Mouse (Mus musculus) adrenal gland, postnatal 4 days (tissue): ENCODE data around the gene Exd1. TPM values are rescaled to one million over a fixed set of nuclear protein-coding genes. Genes with fewer than 3 reads are reported as not detected.

ENCODE experiments used
- DNase-seq, 2 experiments: peaks; one replicate each; pipeline ENCODE4 v3.0.0; 2021 to 2022; ENCODE audit warnings: low spot score in 2 of 2, mixed read lengths in 2 of 2
- long read RNA-seq, 2 experiments: library from polyadenylated mRNA; stranded (forward); transcript quantifications; one replicate each; pipeline ENCODE4 v2.0.0; 2021
- total RNA-seq, 2 experiments: library from RNA; stranded (reverse); gene quantifications; 2 replicates each; pipeline ENCODE4 v1.2.3; 2021

The Exd1 gene
- total RNA-seq = under 1 TPM; 0.54 to 0.62 TPM
- long read RNA-seq, experiment 1, partial matches to known transcripts = 0 of 1 reads
- long read RNA-seq, experiment 1, other reads (novel, unspliced or antisense) = 1 of 1 reads
- long read RNA-seq, experiment 2, partial matches to known transcripts = 1 of 1 reads
- long read RNA-seq, experiment 2, other reads (novel, unspliced or antisense) = 0 of 1 reads

- peak; percentile 95 to 97 for DNase-seq
These were observed at the start of gene Exd1, which contains the start of gene Chp1 for GRCm38 (mm10) chr2:119547522-119548370. TSS of gene Exd1 (minus strand) at chr2:119547627. TSS of gene Chp1 (plus strand) at chr2:119547697.

DNA sequence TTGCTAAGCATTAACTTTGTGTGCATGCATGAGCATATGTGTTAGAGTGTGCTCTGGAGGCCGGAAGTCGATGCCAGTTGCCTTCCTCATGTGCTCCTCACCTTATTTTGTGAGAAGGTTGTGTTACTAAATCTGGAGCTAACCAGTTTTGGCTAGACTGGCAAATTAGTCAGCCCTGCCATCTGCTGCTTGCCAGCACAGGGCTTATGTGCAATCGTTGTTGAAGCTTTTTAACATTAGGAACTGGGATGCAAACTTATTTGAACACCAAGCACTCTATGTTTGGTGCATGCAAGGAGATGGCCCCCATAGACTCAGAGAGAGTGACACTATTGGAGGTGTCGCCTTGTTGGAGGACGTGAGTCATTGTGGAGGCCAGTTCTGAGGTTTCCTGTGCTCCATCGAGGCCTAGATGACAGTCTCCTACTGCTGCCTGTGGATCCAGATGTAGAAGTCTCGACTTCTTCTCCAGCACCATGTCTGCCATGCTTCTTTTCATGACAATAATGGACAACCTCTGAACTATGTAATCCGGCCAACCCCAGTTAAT is 49.4 kb upstream of the Exd1 start:
- no peak for DNase-seq

GRCm38 (mm10) chr2:119595308-119595707 is 47.9 kb upstream of the Exd1 start:
- no peak for DNase-seq

- DNase-seq = peak; percentile 89 to 94
These were observed 46.9 kb upstream of the Exd1 start for GRCm38 (mm10) chr2:119594113-119594981.

GRCm38 (mm10) chr2:119593765-119594112 is 46.3 kb upstream of the Exd1 start:
- DNase-seq = no peak

- DNase-seq = no peak
These were observed 43.8 kb upstream of the Exd1 start for GRCm38 (mm10) chr2:119591247-119591646.

DNA sequence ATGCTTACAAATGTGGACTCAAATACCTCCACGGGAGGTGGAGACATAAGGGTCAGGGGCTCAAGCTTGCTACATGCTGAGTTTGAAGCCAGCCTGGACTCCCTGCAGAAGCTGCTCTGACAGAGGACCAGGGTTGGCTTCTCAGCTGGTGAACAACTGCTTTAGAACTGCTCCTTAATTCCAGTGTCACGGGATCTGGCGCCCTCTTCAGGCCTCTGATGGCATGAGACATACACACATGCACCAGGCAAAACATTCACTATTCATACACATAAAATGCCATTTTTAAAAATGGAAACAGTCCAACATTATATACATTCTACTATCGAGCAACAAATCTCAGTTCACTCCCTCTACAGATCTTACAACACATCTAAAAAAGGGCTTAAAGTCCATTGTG is 40.0 kb upstream of the Exd1 start:
- DNase-seq = peak; percentile 7 to 32

DNA sequence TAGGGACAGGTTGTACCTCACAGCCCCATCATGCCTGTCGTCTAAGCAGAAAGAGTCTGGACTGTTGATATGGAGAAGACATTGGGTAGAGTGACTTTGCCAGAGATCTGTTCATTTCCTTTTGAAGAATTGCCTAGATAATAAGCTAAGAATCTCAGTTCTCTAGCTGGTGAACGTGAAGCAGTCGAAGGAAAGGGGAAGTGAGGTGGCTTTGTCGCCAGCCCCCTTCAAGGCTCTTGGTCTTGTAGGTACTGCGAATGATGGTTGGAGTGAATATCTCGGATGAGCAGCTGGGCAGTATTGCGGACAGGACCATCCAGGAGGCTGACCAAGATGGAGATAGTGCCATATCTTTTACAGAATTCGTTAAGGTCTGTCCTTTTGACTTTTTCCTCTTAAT is 36.9 kb upstream of the Exd1 start:
- no peak for DNase-seq

DNA sequence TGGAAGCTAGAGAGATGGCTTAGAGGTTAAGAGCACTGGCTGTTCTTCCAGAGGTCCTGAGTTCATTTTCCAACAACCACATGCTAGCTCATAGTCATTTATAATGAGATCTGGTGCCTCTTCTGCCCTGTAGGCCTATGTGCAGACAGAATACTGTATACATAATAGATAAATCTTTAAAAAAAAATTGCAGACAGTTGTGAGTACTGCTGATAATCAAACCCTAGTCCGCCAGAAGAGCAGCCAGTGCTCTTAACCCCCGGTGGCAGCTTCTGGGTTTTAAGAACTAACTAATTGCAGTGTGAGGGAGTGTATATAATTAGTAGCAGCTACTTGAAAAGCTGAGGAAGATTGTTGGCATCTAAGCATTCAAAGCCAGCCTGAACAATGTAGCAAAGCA is 36.0 kb upstream of the Exd1 start:
- no peak for DNase-seq

DNA sequence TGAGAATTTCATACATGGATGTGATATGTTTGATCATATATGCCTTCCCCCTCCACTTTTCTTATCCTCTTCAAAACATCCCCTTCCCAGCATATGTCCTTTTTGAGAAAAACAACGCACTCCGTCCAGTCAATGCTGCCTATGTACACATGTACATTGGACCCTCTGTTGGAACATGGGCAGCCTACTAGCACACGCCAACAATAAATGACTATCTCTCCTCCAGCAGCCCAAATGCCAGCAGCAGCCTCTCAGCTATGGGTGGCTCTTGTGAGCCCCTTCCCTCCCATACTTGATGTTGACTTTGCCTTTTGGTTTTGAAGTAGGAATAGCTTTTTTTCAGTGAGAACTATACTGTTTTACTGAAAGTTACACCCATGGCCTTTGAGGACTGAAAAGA is 34.1 kb upstream of the Exd1 start:
- no peak for DNase-seq

GRCm38 (mm10) chr2:119572471-119572870 is 25.0 kb upstream of the Exd1 start:
- DNase-seq = no peak

DNA sequence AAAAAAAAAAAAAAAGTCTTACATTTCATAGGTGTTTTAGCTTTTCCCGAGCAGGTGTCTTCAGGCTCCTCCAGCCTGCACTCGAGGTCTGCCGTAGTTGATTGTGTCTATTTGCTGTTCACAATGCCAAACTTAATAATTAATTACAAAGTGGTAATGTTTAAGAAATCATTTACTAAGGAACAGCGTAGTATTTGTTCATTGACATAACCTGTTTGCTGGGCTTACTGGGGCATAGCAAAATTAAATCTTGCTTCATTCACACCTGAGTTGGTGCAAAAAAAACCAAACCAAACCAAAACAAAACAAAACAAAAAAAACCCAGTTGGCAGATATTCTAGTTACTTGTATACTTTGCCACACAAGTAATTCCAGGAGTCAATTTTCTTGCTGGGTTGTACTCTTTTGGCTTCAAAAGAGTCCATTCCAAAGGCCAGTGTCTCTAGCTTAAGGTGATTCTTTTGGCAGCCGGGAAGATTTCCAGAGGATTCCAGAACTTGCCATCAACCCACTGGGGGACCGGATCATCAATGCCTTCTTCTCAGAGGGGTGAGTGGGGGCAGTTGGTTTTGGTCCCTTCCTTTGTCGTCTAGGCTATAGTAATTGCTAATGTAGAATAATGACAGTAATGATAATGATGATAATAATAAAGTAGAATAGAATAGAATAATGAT is 18.9 kb upstream of the Exd1 start:
- no peak for DNase-seq

- no peak for DNase-seq
These were observed 17.9 kb upstream of the Exd1 start for GRCm38 (mm10) chr2:119565284-119565683.

- DNase-seq = no peak
These were observed 14.4 kb upstream of the Exd1 start for GRCm38 (mm10) chr2:119561794-119562193.

DNA sequence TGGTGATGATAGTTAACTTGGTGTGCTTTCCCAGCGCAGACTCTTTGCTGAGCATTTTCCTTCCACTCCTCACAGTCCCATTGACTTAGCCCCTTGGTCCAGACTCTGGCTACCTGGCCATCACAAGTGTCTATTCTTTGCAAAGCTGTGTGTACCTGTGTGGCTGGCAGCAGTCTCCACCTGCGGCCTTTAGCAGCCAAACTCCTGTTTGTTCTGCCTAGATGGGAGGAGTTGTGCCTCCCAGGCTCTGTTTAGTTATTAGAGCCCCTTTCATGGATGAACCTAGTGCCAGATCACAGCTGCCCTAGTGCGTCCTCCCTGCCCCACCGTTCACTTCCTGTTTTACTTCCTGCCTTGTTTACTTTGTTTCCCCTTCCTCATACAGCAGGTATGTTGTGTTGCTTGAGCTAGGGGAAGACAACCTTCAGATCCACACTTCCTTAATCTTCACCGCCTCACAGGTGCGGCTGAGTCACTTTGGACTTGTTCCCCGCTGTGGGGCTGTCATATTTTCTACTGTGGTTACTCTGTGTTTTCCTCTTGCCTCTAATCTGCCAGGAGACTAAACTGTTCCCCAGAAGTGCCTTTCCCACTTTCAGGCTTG is 11.4 kb upstream of the Exd1 start:
- no peak for DNase-seq

DNA sequence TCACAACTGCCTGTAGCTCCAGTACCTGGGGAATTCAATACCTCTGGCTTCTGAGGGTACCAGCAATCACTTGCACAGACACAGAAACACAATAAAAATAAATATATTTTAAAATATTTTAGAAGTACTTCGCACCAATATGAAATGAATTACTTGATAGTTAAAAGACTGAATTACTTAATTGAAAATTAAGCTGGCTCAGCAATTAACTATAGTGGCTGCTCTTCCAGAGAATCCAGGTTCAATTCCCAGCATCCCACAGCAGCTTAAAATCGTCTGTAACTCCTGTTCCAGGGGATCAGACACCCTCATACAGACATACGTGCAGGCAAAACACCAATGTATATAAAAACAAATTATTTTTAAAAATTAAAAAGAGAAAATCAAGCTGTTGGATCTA is 10.6 kb upstream of the Exd1 start:
- no peak for DNase-seq

DNA sequence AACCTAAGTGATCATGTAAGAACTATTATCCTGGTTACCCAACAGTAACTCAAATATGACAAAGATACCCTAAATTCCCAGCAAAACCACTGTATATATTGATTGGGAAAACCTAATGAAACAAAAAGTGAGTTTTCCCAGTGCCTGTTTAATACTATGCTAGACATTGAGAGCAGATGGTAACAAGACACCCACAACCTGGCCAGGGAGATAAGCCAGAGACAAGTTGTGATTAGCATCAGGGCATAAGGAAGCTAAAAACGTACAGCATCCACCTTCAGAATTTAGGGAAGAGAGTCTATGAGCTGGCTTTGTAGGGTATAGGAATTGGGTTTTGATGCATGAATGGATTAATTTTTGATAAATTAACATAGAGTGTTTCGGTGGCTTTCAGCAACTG is 2.3 kb upstream of the Exd1 start:
- DNase-seq = no peak

DNA sequence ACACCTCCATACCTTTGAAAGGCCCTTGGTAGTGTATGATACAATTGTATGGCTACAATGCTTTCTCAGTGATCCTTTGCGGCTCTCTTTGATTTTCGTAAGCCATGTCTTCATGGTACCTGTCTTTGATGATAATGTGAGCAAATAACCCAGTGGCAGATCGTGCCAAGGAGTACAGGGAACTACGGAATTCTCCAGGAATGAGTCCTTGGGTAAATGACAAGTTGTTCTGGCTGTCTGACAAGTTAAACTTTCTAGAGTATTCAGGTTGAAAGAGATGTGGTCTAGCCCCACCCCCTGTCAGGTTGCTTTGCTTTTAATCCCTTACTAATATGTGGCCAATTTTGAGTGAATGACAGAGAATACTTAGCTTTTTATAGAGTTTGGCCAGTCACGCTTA is 1.3 kb upstream of the Exd1 start:
- no peak for DNase-seq

DNA sequence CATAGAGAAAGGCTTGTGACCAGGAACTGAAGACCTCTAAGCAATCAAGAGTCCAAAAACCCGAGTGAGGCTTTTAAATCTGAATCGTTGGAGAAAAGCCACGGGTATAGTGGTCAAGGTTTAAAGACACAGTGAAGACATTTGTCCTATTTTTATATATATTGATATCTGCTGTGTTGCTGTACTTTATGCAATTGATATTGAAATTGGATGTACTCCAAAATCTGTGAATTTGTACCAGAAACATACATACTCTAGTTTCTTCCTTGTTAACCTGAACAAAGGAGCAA is 889 bp upstream of the Exd1 start:
- DNase-seq = no peak

GRCm38 (mm10) chr2:119546848-119547521 is 442 bp downstream of the Exd1 start:
- peak; percentile 70 to 71 for DNase-seq
